Mouse (Mus musculus) thymus, adult 2 months (tissue): ENCODE results near the gene Zfhx3.

Source experiments
- CTCF ChIP-seq: fragments of 200-500 bp; IDR thresholded peaks from 2 replicates; pipeline ENCODE4 v1.5.1; 2012; ENCODE audit warnings: mild to moderate bottlenecking, control low read depth, low read length, moderate library complexity, borderline replicate concordance; ENCODE audit not compliant: control insufficient read depth, poor library complexity, insufficient read depth; ENCODE audit errors: extremely low read depth
- POLR2A ChIP-seq: fragments of 200-500 bp; IDR thresholded peaks from 2 replicates; pipeline ENCODE4 v1.6.1; 2012; ENCODE audit warnings: mild to moderate bottlenecking, low read length, control low read depth, moderate library complexity; ENCODE audit not compliant: control insufficient read depth, poor library complexity, insufficient read depth; ENCODE audit errors: extremely low read depth

DNA sequence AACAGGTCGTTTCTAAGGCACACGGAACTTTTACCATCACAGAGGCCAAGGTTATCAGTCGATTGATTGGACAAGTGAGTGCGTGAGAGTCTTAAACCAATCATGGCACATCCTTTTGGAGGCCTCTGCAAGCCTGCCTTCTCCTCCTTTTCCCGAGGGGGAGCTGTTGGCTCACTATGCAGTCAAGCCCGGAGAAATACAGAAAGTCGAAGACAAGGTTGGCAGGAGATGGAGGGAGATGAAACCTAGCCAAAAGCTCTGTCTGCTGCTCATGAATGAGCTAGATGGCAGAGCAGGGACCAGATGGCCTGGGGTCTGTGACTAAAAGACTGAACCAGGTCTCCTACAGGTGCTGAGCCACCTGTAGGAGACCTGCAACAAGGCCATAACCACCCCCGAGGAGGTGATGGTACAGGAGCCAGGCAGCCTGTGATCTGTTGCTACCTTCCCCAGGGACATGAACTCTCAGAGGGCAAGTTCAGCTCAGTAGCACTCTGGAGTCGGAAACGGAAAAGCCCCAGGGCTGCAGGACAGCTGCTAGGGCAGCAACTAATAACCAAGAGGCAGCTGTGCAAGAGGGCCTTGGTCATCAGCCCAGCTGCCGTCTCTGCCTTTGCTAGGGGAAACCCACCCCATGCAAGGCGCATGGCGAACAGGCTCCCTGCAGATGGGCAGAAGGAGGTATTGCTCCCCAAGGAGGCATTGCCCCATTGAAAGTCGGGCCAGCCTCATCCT, 848.3 kb downstream of the Zfhx3 start:
- TF ChIP-seq CTCF (no peak), POLR2A (no peak)
